Mouse (Mus musculus): ENCODE results near the gene Gimap9. TPM values are rescaled to one million over a fixed set of nuclear protein-coding genes. Genes with fewer than 3 reads are reported as not detected.
"Not testable (repeated sequence)": the region's sequence is repeated elsewhere in the genome, so short reads cannot be mapped to it uniquely, and the experiment has no call there.

Gene Gimap9
- polyA plus RNA-seq, 2 experiments from 2014 or later: 302 to 342 TPM

GRCm38 (mm10) chr6:48665471-48665870 is 10.5 kb upstream of the Gimap9 start:
- ATAC-seq: no peak

- peak; percentile 68 for ATAC-seq
These were observed 9.8 kb upstream of the Gimap9 start for GRCm38 (mm10) chr6:48666159-48666586.

DNA sequence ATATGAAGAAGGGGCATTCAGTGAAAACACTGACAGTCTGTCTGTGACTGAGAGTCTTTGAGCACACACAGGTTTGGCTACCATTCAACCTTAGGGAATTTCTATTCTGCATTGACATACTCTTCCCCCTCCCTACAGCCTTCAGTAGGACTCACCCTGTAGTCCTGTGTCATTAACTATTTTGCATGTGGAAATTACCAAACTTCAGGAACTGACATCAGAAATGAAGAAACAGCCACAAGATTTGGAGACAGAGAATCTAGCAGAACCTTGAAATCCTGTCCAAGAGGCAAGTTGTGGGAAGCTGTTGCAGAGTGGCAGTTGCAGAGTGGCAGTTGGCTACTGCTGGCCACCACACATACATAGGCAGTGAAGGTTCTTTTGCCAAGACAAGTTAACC is 7.9 kb upstream of the Gimap9 start:
- no peak for ATAC-seq

- ATAC-seq: peak; percentile 40
These were observed 6.4 kb upstream of the Gimap9 start for GRCm38 (mm10) chr6:48669446-48669969.

GRCm38 (mm10) chr6:48674291-48675058 is 1.5 kb upstream of the Gimap9 start:
- ATAC-seq: peak; percentile 39

GRCm38 (mm10) chr6:48675400-48675930 is 464 bp upstream of the Gimap9 start:
- peak; percentile 0 for ATAC-seq

DNA sequence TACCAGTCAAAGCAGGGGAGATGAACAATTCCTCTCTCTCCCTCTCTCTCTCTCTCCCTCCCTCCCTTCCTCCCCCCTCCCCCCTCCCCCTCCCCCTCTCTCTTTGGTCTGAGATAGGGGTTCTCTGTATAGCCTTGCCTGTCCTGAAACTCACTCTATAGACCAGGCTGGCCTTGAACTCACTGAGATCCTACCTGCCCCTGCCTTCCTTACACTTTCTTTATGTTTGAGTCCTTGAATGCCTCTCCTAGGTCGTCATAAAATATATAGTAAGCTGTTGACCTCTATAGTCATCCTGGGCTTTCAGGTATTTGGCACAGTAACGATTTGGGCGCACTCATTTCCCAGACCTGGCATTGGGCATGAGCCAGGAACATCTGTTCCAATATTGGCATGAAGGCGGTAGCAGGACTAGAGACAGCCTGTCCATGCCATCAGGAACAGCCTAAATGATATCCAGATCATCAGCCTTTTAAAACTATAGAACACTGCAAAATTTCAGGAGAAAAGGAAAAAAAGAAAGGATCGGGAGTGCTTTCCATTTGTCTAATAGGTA is 1.0 kb downstream of the Gimap9 start:
- no peak for ATAC-seq

- no peak for ATAC-seq
These were observed 1.8 kb downstream of the Gimap9 start for GRCm38 (mm10) chr6:48677492-48678345.

DNA sequence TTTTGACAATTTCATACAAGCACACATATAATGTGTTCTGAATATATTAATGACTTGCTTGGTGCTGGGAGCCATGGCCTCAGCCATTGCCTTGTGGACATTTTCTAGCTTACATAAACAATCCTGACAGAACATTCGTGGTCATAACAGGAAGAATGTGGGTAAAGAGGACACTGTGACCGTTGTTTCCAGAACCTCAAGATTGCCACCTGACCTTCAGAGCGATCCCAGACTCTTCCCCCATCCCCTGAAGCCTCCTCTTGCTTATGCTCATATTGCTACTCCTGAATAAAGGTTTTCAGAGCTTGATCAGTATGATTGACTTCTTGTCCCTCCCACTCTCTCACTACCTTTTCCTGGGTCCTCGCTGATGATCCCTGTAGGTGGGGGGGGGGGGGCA is 2.5 kb downstream of the Gimap9 start:
- no peak for ATAC-seq

GRCm38 (mm10) chr6:48679701-48680100 is 3.8 kb downstream of the Gimap9 start:
- ATAC-seq: peak; percentile 19

DNA sequence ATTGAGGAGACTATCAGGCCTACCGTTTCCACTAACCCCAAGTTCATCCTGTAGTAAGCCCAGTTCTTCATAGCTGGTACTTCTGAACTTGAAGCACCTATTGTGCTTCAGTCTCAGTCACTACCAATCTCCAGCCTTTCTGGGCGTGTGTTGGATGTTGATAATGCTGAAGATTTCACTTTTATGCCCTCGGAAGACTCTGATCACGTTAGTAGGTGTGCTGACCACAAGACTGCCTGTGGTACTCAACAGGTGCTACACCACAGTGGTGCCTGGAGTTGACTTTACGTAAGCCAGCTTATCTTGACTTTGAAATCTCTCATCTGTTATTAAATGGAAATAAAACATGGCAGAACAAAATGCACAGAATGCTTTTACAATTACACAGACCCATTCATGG is 4.5 kb downstream of the Gimap9 start:
- ATAC-seq: peak; percentile 44

- peak; percentile 56 for ATAC-seq
These were observed 5.7 kb downstream of the Gimap9 start for GRCm38 (mm10) chr6:48681472-48682090.

- ATAC-seq: no peak
These were observed 6.3 kb downstream of the Gimap9 start for GRCm38 (mm10) chr6:48682271-48682670.

DNA sequence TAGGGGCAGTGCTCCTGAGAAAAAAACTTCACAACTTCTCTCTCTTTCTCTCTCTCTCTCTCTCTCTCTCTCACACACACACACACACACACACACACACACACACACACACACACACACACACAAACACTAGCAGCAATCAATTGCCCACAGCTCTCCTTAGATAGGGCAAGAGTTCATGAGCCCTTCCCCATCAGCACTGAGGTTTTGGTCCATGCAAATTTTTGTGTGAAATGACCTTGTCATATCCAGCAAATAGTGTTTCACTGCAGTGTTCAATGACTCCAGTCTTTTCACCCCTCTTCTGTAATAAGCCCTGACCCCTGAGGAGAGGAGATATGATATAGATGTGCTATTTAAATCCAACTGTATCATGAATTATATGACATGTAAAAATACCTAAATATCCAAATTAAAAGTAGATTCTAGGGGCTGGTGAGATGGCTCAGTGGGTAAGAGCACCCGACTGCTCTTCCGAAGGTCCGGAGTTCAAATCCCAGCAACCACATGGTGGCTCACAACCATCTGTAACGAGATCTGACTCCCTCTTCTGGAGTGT is 7.4 kb downstream of the Gimap9 start:
- not testable (repeated sequence) for ATAC-seq

- ATAC-seq: peak; percentile 21
These were observed 8.4 kb downstream of the Gimap9 start, which contains the start of gene Gimap4 for GRCm38 (mm10) chr6:48684319-48684718. Gimap4 (plus strand) TSS chr6:48684549.

DNA sequence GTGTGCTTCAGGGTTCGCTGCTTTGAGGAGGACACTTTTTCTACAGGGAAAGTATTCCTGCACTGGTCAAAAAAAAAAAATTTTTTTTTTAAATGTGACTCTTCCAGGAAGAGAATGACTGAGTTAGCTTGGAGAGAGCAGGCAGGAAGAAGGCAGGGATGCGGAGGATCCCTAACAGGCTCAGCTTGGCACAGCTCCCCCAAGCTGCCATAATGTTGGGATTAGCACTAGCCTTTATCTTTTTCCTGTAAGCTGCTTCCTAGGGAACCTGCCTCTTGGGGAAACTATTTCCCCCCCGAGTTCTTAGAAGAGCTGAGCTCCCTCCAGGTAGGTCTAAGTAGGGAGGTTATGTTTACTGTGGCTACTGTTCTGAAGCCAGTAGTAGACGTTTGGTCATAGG is 8.9 kb downstream of the Gimap9 start:
- ATAC-seq: no peak

DNA sequence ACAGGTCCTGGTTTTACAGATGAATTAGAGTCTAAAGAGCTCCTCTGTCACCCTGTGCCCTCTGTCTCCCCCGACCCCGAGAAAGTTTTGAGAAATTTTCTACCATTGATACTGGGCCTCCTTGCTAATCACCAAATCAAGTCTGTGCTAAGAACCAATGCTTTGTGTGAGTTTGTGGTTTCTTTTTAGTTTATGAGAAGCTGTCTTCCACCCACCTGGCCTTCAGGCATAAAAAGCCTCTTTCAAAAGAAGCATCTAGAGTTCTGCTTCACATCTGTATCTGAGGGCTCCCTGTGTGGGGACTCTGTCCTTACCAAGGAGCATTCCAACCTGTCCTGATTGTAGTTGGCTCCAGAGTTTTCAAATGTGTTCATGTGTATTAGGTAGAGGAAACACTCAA is 9.3 kb downstream of the Gimap9 start:
- no peak for ATAC-seq

DNA sequence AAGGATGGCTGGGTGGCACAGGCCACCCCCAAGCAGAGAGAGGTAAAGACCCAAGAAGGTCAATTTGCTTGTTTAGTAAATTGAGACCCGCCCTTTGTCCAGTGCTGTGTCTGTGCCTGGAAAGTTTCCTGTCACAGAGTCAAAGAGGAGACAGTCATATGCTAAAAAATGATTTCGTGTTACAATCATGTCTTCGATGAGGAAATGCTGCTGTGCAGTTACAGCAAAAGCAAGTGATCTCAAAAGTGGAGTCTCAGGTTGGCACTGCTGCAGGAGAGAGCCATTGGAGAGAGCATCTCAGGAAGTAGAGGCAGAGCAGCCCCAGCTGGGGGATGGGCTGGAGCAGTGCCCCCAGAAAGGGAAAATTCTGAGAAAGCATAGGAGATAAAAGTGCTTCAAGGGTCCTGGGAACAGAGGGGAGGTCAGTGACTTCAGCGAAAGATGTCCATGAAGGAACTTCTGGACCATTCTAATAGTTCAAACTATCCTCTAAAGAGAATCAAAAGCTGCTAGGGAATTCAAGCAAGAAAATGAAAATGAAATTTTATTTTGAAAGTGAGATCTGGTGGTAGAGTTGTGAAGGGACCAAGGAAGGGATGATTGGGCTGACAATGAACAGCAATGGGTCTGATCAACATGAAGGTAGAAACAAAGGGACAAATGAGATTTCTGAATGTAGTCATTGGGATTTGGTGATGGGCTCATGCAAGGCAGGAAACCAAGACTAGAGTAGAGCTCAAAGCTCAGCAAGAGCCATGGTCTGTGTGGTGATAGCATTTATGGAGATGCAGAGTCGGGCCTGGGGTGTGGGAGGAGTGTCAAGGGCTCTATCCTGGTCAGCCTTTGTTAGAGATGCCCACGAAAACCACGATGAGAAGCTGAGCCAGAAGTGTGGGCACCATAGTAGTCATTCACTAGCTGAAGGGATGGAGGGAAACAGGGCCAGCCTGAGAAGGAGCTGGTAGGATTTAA is 10.1 kb downstream of the Gimap9 start:
- ATAC-seq: no peak

DNA sequence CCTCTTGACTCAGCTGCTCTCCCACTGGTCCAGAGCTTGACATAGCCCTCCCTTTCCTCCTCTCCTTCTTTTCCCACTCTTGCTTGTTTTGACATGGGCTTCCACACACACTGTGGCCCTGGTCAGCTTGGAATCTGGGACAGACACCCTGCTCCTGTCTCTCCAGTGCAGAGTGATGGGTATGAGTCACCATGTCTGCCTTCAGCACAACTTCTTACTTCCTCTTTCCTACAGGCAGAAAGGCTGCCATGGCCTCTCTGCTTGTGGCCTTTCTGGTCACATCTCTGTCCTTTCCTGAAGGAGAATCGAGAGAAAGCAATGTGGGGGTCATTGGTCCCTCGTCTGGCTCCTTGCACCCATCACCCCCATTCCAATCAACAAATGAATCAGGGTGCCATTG is 11.1 kb downstream of the Gimap9 start:
- no peak for ATAC-seq

DNA sequence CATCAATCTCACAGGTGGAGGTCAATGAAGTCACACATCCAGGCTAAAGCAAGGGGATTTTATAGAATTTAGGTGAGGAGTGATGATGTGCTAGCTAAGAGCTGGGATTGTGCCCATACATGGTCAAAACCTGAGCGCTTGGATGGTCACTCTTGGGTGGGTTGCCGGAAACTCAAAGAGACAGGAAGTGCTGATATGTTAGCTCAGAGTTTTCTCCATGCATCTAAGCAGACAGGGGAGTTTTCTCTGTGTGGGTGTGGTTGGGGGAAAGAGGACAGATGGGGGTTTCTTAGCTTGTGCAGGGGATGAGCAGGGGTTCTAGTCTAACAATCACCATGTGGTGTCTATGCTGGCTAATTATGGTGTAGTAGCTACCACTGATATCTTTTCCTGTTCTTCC is 13.4 kb downstream of the Gimap9 start:
- peak; percentile 52 for ATAC-seq

DNA sequence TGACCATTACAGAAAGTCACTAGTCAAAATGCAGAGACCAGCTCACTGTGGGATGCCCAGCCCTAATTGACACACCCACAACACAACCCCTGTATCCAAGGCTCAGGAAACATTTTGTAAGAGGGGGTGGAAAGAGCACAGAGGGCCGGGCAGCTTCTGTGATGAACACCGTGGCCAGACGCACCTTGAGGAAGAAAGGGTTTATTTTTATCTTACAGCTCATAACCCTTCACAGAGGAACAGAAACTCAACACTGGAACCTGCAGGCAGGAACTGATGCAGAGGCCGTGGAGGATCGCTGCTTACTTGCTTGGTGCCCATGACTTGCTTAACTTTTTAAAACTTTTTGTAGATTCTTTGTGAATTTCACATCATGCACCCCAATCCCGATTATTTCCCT is 17.0 kb downstream of the Gimap9 start:
- no peak for ATAC-seq

Measured in CD4-positive, CD25-positive, alpha-beta regulatory T cell, adult 4 months (primary cell).